Mouse (Mus musculus) cerebellum, adult 2 months (tissue): Measurements from ENCODE around the gene Rer1. TPM values are rescaled to one million over a fixed set of nuclear protein-coding genes. Genes with fewer than 3 reads are reported as not detected.

Experiments
- DNase-seq, 2 experiments: peaks; one replicate each; pipeline ENCODE4 v3.0.0; 2021
- H3K27ac ChIP-seq: fragments of 200-500 bp; 2 replicates; pipeline ENCODE4 v1.5.1; 2012; ENCODE audit warnings: low read length, control low read depth, inconsistent platforms; ENCODE audit not compliant: insufficient read depth
- H3K27me3 ChIP-seq: fragments of 200-500 bp; 2 replicates; pipeline ENCODE4 v1.6.1; 2012; ENCODE audit warnings: inconsistent platforms, mild to moderate bottlenecking, low read length, moderate library complexity; ENCODE audit not compliant: control insufficient read depth, insufficient read depth
- H3K4me1 ChIP-seq: fragments of 200-500 bp; 2 replicates; pipeline ENCODE4 v1.6.1; 2011; ENCODE audit warnings: low read length; ENCODE audit not compliant: control insufficient read depth, insufficient read depth
- H3K4me3 ChIP-seq: fragments of 200-500 bp; replicated peaks from 2 replicates; pipeline ENCODE3; 2011; ENCODE audit warnings: mild to moderate bottlenecking, low read depth, low read length, control low read depth; ENCODE audit not compliant: insufficient read depth
- CTCF ChIP-seq: fragments of 200-500 bp; IDR thresholded peaks from 2 replicates; pipeline ENCODE4 v1.5.1; 2011; ENCODE audit warnings: low read depth, mild to moderate bottlenecking, control low read depth, low read length, moderate library complexity, borderline replicate concordance; ENCODE audit not compliant: insufficient read depth
- POLR2A ChIP-seq: fragments of 200-500 bp; IDR thresholded peaks from 2 replicates; pipeline ENCODE4 v1.6.1; 2011; ENCODE audit warnings: low read length, control low read depth, borderline replicate concordance; ENCODE audit not compliant: insufficient read depth
- WGBS: fragments of 180-500 bp; shearing (Covaris S2); methylation state at CpG from one replicate; pipeline ENCODE4 v1.1.7; 2018; 5-methylcytosine and 5-hydroxymethylcytosine counted together
- polyA plus RNA-seq: library from polyadenylated mRNA; depleted of rRNA; stranded (reverse); fragments of >200 nt; gene quantifications from 2 replicates; pipeline ENCODE4 v1.2.3, GENCODE M21; 2012

Gene Rer1
- polyA plus RNA-seq, 1 experiment = 102 TPM

- no peaks in the 10 kb centered on the region for H3K27me3 ChIP-seq
- no peak for DNase-seq
- H3K27ac ChIP-seq = no peak overlapping the region
- peaks cover 8% of the 10 kb centered on the region for H3K4me1 ChIP-seq
- WGBS = 72% methylated on average over 6 of the region's 6 CpGs
- no peak overlapping the region for H3K4me3 ChIP-seq
- no peak for TF ChIP-seq CTCF
- TF ChIP-seq POLR2A = no peak
Observed at GRCm38 (mm10) chr4:155121222-155121621, 35.0 kb upstream of the Rer1 start.

GRCm38 (mm10) chr4:155120583-155120982 is 34.4 kb upstream of the Rer1 start:
- no peak overlapping the region for H3K27ac ChIP-seq
- H3K4me1 ChIP-seq = peaks cover 12% of the 10 kb centered on the region
- H3K27me3 ChIP-seq = no peaks in the 10 kb centered on the region
- WGBS = 96% methylated on average over 5 of the region's 5 CpGs
- TF ChIP-seq POLR2A = no peak
- no peak for TF ChIP-seq CTCF
- H3K4me3 ChIP-seq = no peak overlapping the region
- no peak for DNase-seq

GRCm38 (mm10) chr4:155120038-155120437 is 33.9 kb upstream of the Rer1 start:
- TF ChIP-seq CTCF (no peak), POLR2A (no peak)
- H3K4me3 ChIP-seq = no peak overlapping the region
- H3K27me3 ChIP-seq = no peaks in the 10 kb centered on the region
- no peak for DNase-seq
- peaks cover 12% of the 10 kb centered on the region for H3K4me1 ChIP-seq
- 88% methylated on average over 7 of the region's 7 CpGs for WGBS
- no peak overlapping the region for H3K27ac ChIP-seq

DNA sequence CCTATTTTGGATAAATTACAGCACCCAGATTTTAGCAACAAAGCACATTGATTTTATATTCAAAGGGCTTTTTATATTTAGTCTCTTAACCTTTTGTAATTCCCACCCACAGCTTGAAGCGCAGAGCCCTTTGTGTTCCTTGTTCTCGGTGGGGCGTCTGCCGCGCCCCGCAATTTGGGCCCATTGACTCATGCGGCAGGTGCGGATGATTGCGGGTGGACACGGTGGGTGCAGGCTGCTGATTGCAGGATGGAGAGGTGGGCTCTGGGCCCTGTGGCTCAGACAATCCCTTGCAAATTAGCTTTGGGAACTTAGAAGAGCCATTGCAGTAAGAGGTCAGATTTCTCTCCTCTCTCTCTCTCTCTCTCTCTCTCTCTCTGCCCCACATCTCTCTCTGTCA is 32.1 kb upstream of the Rer1 start:
- no peak for DNase-seq
- no peak overlapping the region for H3K27ac ChIP-seq
- H3K27me3 ChIP-seq = no peaks in the 10 kb centered on the region
- TF ChIP-seq CTCF = no peak
- TF ChIP-seq POLR2A = no peak
- WGBS = 86% methylated on average over 10 of the region's 10 CpGs
- peaks cover 12% of the 10 kb centered on the region for H3K4me1 ChIP-seq
- no peak overlapping the region for H3K4me3 ChIP-seq

- Histone ChIP-seq H3K27ac (no peak overlapping the region), H3K27me3 (no peaks in the 10 kb centered on the region), H3K4me3 (no peak overlapping the region), H3K4me1 (peaks cover 12% of the 10 kb centered on the region)
- no peak for DNase-seq
- 90% methylated on average over 6 of the region's 6 CpGs for WGBS
- TF ChIP-seq POLR2A (no peak), CTCF (no peak)
Observed at GRCm38 (mm10) chr4:155117396-155117978, 31.3 kb upstream of the Rer1 start.

GRCm38 (mm10) chr4:155116607-155117006 is 30.4 kb upstream of the Rer1 start:
- TF ChIP-seq CTCF = no peak
- no peak for TF ChIP-seq POLR2A
- no peak overlapping the region for H3K4me3 ChIP-seq
- WGBS = 90% methylated on average over 4 of the region's 4 CpGs
- no peak overlapping the region for H3K27ac ChIP-seq
- H3K4me1 ChIP-seq = peaks cover 6% of the 10 kb centered on the region; the same call in 1 of the 2 replicates
- DNase-seq = no peak
- H3K27me3 ChIP-seq = no peaks in the 10 kb centered on the region

DNA sequence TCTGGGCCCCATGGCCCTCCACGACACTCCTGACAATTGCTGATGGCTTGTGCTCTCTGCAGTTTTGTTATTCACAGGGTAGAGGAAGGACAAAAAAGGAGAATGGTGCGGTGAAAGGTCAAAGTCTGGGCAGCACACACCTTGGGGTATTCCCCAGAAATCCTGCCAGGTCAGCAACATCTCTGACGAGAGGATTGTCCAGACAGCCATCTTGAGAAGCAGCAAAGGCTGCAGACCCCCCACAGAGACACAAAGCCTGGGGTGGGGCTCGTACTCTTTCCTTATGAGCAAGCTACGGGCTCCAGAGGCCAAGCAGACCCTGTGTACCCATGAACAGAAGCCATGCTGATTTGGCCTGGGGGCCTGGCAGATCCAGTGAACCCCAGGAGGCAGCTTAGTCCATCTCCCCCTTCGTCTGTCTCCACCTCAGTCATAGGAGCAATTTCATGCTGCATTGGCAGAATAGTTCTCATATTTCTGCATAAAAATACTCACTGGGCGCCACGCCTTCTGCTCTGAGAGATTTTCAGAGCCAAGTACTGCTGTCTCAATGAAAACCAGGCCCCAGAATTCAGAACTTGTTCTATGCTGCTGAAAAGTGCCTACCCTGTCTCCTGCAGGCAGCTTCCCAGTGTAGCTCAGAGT is 27.7 kb upstream of the Rer1 start:
- no peak for TF ChIP-seq CTCF
- no peak for TF ChIP-seq POLR2A
- Histone ChIP-seq H3K27me3 (no peaks in the 10 kb centered on the region), H3K4me1 (peaks cover 6% of the 10 kb centered on the region; the same call in 1 of the 2 replicates), H3K4me3 (no peak overlapping the region), H3K27ac (no peak overlapping the region)
- no peak for DNase-seq
- 79% methylated on average over 8 of the region's 8 CpGs for WGBS

- WGBS = 85% methylated on average over 5 of the region's 5 CpGs
- Histone ChIP-seq H3K27me3 (no peaks in the 10 kb centered on the region), H3K4me1 (no peaks in the 10 kb centered on the region), H3K4me3 (no peak overlapping the region), H3K27ac (no peak overlapping the region)
- no peak for DNase-seq
- TF ChIP-seq POLR2A (no peak), CTCF (no peak)
Observed at GRCm38 (mm10) chr4:155109471-155109870, 23.3 kb upstream of the Rer1 start.
